Mouse (Mus musculus): ENCODE data around the gene Cyp46a1. TPM values are rescaled to one million over a fixed set of nuclear protein-coding genes. Genes with fewer than 3 reads are reported as not detected.

Gene Cyp46a1
- polyA plus RNA-seq, 1 experiment from 2014 or later: 0.09 TPM

DNA sequence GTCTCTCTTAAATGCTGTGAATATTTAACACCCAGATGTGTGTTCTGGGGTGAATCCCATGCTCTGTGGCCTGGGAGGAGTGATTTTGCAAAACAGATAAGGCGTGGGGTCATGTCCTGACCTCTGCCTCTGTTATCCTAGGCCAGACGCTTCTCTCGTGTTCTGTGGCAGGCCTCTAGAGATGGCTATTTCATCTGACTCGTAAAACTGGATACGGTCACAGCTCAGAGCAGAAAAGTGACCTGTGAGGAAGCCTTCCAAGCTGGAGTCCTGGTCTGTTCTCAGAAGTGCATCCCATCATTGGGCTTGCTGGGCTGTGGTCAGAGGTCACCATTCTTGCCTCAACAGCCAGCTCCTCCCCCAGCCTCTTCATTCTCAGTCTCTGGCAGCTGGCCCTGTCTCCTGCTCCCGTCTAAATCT, 21.7 kb upstream of the Cyp46a1 start:
- no peak overlapping the region for H3K4me2 ChIP-seq
- 32% methylated on average over 6 of the region's 6 CpGs for WGBS (ENCODE audit: insufficient replicate concordance)
- ATAC-seq (ENCODE audit: insufficient read depth): peak; percentile 48

DNA sequence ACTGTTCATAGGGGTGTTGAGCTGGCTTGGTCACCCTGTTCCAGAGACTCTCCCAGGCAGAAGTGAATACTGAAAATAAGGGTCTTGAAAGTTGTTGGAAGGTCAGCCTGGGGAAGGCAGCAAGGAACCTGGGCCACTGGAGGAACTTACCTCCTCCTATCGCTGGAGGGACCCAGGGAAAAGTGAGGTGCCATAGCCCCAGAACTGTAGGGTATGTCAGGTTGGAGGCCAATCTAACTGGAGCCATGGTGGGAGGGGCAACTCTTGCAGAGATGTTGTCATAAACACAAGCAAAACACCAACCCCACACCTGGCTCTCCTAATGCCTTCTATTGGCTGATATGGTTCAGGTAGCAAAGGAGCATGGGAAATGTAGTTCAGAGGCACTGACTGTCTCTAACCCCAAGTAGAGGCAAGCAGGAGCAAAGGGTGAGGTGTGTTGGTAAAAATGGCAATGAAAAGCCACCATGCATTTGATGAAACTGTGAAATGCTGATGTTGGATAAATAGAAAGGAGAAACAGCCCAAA, 20.9 kb upstream of the Cyp46a1 start:
- 72% methylated on average over 1 of the region's 1 CpGs for WGBS (ENCODE audit: insufficient replicate concordance)
- ATAC-seq (ENCODE audit: insufficient read depth): no peak
- no peak overlapping the region for H3K9ac ChIP-seq
- no peaks in the 10 kb centered on the region for H3K9me3 ChIP-seq (replicated peaks)
- H3K4me2 ChIP-seq: no peak overlapping the region
- H3K4me1 ChIP-seq (replicated peaks): peaks cover 5% of the 10 kb centered on the region
- H3K27ac ChIP-seq (replicated peaks): no peak overlapping the region
- H3K4me3 ChIP-seq (replicated peaks): no peak overlapping the region
- H3K27me3 ChIP-seq: peaks cover 29% of the 10 kb centered on the region
- H3K36me3 ChIP-seq (replicated peaks): no peaks in the 10 kb centered on the region

More for the DNA sequence above, 21.7 kb upstream of the Cyp46a1 start:
- peaks cover 29% of the 10 kb centered on the region for H3K27me3 ChIP-seq
- no peaks in the 10 kb centered on the region for H3K9me3 ChIP-seq (replicated peaks)
- H3K4me3 ChIP-seq (replicated peaks): no peak overlapping the region
- H3K9ac ChIP-seq: no peak overlapping the region
- H3K27ac ChIP-seq (replicated peaks): no peak overlapping the region
- no peaks in the 10 kb centered on the region for H3K36me3 ChIP-seq (replicated peaks)
- H3K4me1 ChIP-seq (replicated peaks): peaks cover 5% of the 10 kb centered on the region

DNA sequence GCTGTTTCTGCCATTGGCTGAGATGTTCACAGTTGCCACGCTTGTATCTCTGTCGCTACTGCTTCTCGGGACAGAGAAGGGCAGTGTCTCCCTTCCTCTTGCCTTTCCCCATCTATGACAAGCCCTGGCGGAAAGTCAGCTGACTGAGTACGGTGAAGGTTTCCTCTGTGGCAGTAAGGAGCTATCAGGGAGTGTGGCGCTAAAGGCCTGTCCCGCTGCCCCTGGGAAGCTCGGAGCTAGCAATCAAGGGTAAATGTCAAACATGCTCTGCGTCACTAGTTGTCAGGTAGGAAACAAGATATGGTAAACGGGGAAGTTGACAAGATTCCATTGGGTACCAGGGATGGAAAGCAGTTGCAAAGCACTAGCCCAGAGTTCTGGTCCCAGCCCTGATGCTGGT, 18.4 kb upstream of the Cyp46a1 start:
- Histone ChIP-seq H3K9ac (no peak overlapping the region), H3K36me3 (replicated peaks) (no peaks in the 10 kb centered on the region), H3K4me2 (no peak overlapping the region), H3K9me3 (replicated peaks) (no peaks in the 10 kb centered on the region), H3K27ac (replicated peaks) (no peak overlapping the region), H3K4me1 (replicated peaks) (peaks cover 5% of the 10 kb centered on the region), H3K4me3 (replicated peaks) (no peak overlapping the region), H3K27me3 (peaks cover 54% of the 10 kb centered on the region)
- no peak for ATAC-seq (ENCODE audit: insufficient read depth)
- WGBS (ENCODE audit: insufficient replicate concordance): 27% methylated on average over 10 of the region's 10 CpGs

DNA sequence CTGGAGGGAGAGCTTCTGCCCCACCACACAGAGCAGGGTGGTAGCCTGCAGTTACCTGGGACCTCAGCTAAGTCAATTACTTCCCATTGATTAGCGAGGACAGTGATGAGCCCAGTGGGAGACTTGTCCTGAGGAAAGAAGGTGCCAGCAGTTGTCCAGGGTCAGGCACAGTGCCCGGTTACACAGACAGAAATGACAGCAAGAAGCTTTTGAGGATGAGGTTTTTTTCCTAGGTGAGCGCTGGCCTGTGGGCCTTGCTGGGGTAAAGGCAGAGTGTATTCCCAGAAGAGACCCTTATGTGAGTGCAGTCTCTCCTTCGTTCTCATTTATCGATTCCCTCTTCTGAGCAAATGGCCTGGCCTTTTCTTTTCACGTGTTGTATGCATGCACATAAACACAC, 17.5 kb upstream of the Cyp46a1 start:
- Histone ChIP-seq H3K4me3 (replicated peaks) (no peak overlapping the region), H3K36me3 (replicated peaks) (no peaks in the 10 kb centered on the region), H3K9ac (no peak overlapping the region), H3K4me1 (replicated peaks) (peaks cover 5% of the 10 kb centered on the region), H3K9me3 (replicated peaks) (no peaks in the 10 kb centered on the region), H3K27ac (replicated peaks) (no peak overlapping the region), H3K4me2 (no peak overlapping the region), H3K27me3 (peaks cover 60% of the 10 kb centered on the region)
- no peak for ATAC-seq (ENCODE audit: insufficient read depth)
- WGBS (ENCODE audit: insufficient replicate concordance): 26% methylated on average over 6 of the region's 6 CpGs

DNA sequence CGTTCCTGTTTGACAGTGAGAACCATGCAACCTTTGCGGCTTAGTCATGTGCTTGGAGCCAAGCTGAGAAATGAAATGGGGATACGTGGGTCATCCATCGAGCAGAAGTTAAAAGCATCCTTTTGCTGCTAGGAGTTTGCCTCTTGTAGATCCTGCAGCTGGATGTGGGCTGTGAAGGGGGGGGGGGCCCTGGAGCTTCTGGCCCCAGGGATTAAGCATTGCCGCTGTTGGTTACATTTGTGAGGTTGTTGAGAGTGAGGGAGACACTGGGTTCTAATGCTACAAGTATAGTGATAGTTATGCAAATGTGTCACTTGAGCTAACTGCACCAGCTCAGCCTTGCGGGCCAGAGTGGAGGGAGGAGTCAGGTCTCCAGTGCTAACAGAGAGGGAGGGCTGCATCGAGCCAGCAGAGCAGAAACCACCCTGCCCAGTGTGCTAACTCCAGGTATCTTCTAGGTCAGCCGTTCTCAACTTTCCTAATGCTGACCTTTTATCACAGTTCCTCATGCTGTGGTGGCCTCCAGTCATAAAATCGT, 16.9 kb upstream of the Cyp46a1 start:
- no peak overlapping the region for H3K27ac ChIP-seq (replicated peaks)
- H3K9me3 ChIP-seq (replicated peaks): no peaks in the 10 kb centered on the region
- no peak for ATAC-seq (ENCODE audit: insufficient read depth)
- peaks cover 63% of the 10 kb centered on the region for H3K27me3 ChIP-seq
- H3K4me2 ChIP-seq: no peak overlapping the region
- H3K4me3 ChIP-seq (replicated peaks): no peak overlapping the region
- no peaks in the 10 kb centered on the region for H3K36me3 ChIP-seq (replicated peaks)
- no peak overlapping the region for H3K9ac ChIP-seq
- WGBS (ENCODE audit: insufficient replicate concordance): 7% methylated on average over 9 of the region's 9 CpGs
- H3K4me1 ChIP-seq (replicated peaks): peaks cover 3% of the 10 kb centered on the region

DNA sequence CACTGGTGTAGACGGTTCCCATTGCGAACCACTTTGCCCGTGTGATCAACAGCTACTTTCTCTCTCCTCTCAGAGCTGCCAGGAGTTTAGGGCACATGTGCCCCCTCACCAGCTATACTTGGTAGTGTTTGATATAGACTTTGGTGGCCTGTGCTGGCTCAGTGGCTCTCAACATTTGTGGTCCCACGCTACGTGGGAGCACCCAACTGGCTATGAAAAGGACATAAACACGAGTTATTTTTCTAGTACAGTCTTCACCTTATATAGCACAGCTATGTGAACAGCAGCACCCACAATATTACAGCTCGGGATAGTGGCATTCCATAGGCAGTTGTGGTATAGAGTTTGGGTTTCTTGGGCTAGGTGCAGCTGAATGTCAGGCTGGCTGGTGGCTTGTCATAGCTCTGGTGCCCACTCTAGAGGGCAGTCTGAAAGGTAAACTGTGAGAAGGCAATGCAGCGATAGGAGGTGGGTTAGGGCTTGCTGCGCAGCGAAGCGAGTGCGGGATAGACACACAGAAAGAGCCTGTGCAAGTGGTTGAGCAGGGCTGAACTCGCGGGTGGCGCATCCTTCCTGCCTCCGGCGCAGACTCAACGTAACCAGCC, 16.3 kb upstream of the Cyp46a1 start:
- Histone ChIP-seq H3K27me3 (peaks cover 63% of the 10 kb centered on the region), H3K36me3 (replicated peaks) (no peaks in the 10 kb centered on the region), H3K27ac (replicated peaks) (no peak overlapping the region), H3K4me2 (no peak overlapping the region), H3K9ac (no peak overlapping the region), H3K9me3 (replicated peaks) (no peaks in the 10 kb centered on the region), H3K4me1 (replicated peaks) (no peaks in the 10 kb centered on the region), H3K4me3 (replicated peaks) (no peak overlapping the region)
- 11% methylated on average over 18 of the region's 18 CpGs for WGBS (ENCODE audit: insufficient replicate concordance)
- ATAC-seq (ENCODE audit: insufficient read depth): no peak

DNA sequence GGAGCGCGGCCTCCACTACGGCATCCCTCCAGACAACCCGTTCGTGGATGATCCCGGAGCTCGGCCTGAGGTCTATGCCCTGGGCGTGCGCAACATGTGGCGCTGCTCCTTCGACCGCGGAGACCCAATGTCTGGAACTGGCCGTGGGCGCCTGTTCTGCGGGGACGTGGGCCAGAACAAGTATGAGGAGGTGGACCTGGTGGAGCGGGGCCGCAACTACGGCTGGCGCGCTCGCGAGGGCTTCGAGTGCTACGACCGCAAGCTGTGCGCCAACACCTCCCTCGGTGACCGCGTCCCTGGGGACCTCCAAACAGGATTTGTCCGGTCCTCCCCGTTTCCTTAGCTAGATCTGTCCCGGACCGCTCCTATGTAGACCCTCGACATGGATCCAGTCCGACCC, 15.7 kb upstream of the Cyp46a1 start:
- Histone ChIP-seq H3K9me3 (replicated peaks) (no peaks in the 10 kb centered on the region), H3K4me3 (replicated peaks) (no peak overlapping the region), H3K36me3 (replicated peaks) (no peaks in the 10 kb centered on the region), H3K27ac (replicated peaks) (no peak overlapping the region), H3K9ac (no peak overlapping the region), H3K27me3 (peaks cover 63% of the 10 kb centered on the region), H3K4me2 (no peak overlapping the region), H3K4me1 (replicated peaks) (no peaks in the 10 kb centered on the region)
- WGBS (ENCODE audit: insufficient replicate concordance): 8% methylated on average over 37 of the region's 37 CpGs
- ATAC-seq (ENCODE audit: insufficient read depth): no peak

DNA sequence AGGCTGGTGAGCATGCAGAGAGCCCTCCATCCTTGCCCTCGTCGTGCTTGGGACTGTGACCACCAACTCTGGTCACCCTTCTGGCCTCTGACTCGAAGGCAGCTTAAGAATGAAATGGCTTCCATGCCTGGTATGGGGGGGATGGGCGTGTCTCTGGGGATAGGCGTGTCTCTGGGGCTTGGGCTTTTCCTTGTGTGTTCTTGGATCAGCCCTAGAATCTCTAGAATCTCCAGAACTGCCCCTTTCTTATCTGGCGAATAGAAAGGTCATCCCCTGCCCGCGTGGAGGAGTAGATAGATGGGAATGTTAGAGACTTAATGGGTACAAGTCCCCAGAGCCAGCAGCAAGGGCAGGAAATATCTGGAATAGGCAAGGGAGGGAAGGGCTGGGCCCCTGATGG, 14.1 kb upstream of the Cyp46a1 start:
- WGBS (ENCODE audit: insufficient replicate concordance): 11% methylated on average over 8 of the region's 8 CpGs
- H3K27me3 ChIP-seq: peaks cover 63% of the 10 kb centered on the region

DNA sequence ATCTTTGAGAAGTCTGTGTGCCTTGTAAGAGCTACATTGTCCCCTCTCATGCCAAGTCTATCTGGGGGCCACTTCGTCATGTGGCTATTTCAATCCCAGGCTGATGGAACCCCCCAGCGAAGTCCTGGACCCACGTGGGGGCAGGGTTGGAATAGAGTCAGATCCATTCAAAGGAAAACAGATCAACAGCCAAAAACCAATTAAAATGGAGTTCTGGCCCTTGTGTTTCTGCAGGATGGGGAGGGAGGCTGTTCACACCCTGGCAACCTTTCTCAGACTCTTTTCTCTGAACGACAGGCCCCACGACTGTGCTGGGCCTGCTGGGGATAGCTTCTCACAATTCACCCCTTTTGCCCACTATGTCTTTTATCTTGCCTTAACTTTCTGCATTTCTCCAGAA, 7.8 kb upstream of the Cyp46a1 start:
- Histone ChIP-seq H3K4me1 (replicated peaks) (peaks cover 4% of the 10 kb centered on the region; the same call in 1 of the 2 replicates), H3K27ac (replicated peaks) (no peak overlapping the region), H3K36me3 (replicated peaks) (no peaks in the 10 kb centered on the region), H3K4me2 (no peak overlapping the region), H3K4me3 (replicated peaks) (no peak overlapping the region), H3K27me3 (peaks cover 61% of the 10 kb centered on the region), H3K9me3 (replicated peaks) (no peaks in the 10 kb centered on the region), H3K9ac (no peak overlapping the region)
- 42% methylated on average over 5 of the region's 5 CpGs for WGBS (ENCODE audit: insufficient replicate concordance)
- no peak for ATAC-seq (ENCODE audit: insufficient read depth)

More for the DNA sequence above, 14.1 kb upstream of the Cyp46a1 start:
- Histone ChIP-seq H3K36me3 (replicated peaks) (no peaks in the 10 kb centered on the region), H3K27ac (replicated peaks) (no peak overlapping the region), H3K4me2 (no peak overlapping the region), H3K4me1 (replicated peaks) (no peaks in the 10 kb centered on the region), H3K9ac (no peak overlapping the region), H3K9me3 (replicated peaks) (no peaks in the 10 kb centered on the region), H3K4me3 (replicated peaks) (no peak overlapping the region)
- no peak for ATAC-seq (ENCODE audit: insufficient read depth)

DNA sequence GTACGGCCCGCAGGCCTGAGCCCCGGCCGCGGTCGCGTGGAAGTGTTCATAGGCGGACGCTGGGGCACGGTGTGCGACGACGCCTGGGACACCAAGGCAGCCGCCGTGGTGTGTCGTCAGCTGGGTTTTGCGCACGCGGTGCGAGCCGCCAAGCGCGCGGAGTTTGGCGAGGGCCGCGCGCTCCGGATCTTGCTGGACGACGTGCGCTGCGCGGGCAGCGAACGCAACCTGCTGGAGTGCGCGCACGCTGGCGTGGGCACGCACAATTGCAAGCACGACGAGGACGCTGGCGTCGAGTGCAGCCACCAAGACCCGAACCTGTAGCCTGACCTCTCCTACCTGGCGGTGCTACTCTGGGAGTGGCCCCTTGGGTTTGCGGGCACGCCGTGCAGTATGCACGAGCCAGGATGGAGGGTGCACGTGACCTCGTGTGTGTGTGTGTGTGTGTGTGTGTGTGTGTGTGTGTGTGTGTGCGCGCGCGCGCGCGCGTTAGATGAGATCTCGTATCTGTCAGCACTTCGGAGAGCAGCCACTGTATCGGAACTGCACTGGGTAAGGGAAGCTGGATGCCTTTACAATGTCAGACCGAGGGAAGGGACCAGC, 6.2 kb upstream of the Cyp46a1 start:
- Histone ChIP-seq H3K27me3 (peaks cover 71% of the 10 kb centered on the region), H3K9me3 (replicated peaks) (no peaks in the 10 kb centered on the region), H3K9ac (no peak overlapping the region), H3K4me1 (replicated peaks) (peaks cover 4% of the 10 kb centered on the region; the same call in 1 of the 2 replicates), H3K4me3 (replicated peaks) (no peak overlapping the region), H3K4me2 (peak overlapping the region; percentile 44), H3K27ac (replicated peaks) (no peak overlapping the region), H3K36me3 (replicated peaks) (no peaks in the 10 kb centered on the region)
- WGBS (ENCODE audit: insufficient replicate concordance): 2% methylated on average over 66 of the region's 66 CpGs
- no peak for ATAC-seq (ENCODE audit: insufficient read depth)

DNA sequence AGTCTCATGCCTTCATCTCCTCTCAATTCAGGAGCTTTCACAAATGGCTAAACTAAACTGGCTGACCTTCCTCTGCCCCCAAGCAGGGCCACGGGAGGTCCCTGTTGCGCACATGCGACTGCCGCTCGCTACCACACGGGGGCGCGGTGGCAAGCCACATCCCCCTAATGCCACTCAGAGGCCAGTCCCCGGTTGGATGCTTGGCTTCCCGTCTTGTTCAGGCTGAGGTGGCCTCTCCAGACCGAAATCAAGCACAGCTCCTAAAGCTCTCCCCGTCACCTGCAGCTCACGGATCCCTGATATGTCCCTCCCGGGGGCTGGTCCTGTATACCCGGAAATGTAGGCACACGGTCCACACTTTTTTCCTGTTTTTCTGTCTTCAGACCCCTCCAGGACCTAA, 1.1 kb upstream of the Cyp46a1 start:
- Histone ChIP-seq H3K4me3 (replicated peaks) (peak overlapping the region; percentile 52), H3K9me3 (replicated peaks) (no peaks in the 10 kb centered on the region), H3K27ac (replicated peaks) (no peak overlapping the region), H3K9ac (no peak overlapping the region), H3K27me3 (peaks cover 93% of the 10 kb centered on the region), H3K4me2 (peak overlapping the region; percentile 79), H3K4me1 (replicated peaks) (peaks cover 19% of the 10 kb centered on the region), H3K36me3 (replicated peaks) (no peaks in the 10 kb centered on the region)
- ATAC-seq (ENCODE audit: insufficient read depth): peak; percentile 30; the same call in 1 of the 2 replicates
- under 1% methylated on average over 16 of the region's 16 CpGs for WGBS (ENCODE audit: insufficient replicate concordance)
